Mouse (Mus musculus) CH12.LX (cell line): ENCODE results near the gene Hk1.

Experiments
- ELF1 ChIP-seq: IDR thresholded peaks from 2 replicates; pipeline ENCODE4 v1.6.1; 2014; ENCODE audit warnings: low read depth, mild to moderate bottlenecking, inconsistent platforms, low read length, improper control_type of control experiment
- HCFC1 ChIP-seq: IDR thresholded peaks from 2 replicates; pipeline ENCODE4 v1.6.1; 2012; ENCODE audit warnings: low read depth, mild to moderate bottlenecking, inconsistent platforms, low read length, improper control_type of control experiment
- JUND ChIP-seq: conservative IDR thresholded peaks from 2 replicates; pipeline ENCODE4 v1.6.1; 2011; ENCODE audit warnings: low read depth, low read length, improper control_type of control experiment
- SIN3A ChIP-seq: IDR thresholded peaks from 2 replicates; pipeline ENCODE4 v1.6.1; 2012; ENCODE audit warnings: low read length, improper control_type of control experiment, inconsistent platforms

DNA sequence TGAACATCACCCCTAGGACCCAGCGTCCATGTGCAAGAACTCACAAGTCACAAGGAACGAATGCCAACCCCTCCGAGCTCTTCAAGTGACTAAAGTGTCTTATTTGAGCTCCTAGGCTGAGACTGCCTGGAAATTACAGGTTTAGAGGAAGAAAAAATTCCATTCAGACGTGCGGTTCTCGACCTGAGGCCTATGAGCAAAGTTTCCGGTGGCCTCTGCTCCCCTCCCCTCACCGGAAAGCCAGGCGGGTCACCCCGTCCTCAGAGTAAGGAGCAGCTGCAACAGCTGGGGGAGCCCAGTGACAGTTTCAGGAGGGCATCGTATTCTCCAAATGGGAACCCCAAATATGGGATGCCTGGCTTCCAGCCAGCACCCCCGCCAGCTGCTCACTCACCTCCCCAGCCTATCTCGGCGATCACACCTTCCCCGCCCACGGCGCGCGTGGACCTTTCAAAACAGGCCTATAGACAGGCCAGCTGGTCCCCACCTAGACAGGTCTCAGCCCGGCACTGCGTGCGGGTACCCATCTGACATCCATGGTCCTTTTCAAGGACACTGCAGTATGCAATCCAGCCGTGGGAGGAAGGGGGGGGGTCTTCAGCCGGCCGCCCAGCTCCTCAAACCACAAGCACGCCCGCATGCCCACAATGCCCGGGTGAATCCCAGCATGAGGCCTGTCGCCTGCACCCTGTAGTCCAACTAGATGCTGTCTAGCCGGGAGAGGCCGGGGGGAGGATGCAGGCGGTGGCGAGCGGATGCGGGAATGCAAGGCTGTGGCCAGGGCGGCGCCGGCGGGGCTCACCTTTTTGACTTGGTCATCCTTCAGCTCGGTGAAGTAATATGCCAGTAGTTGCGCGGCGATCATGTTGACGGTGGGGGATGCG is 40.3 kb downstream of the Hk1 start:
- TF ChIP-seq SIN3A, result no peak
- TF ChIP-seq JUND, result no peak
- TF ChIP-seq ELF1, result no peak
- TF ChIP-seq HCFC1, result no peak
